Comparison of ENCODE assay signal across 8 mouse cellular contexts in genomic region chr8:122611295-122612133, GRCm38 (mm10). TPM values are rescaled to one million over a fixed set of nuclear protein-coding genes. Genes with fewer than 3 reads are reported as not detected.
DNase-seq lines count a peak whose midpoint lies in the region; ATAC-seq lines count a peak whose summit lies in the region.

Gene Galns, minus strand, starts transcription at chr8:122611463.
Gene Trappc2l, plus strand, starts transcription at chr8:122611640.

- peak within 1 kb of the TSS; percentile 89 for H3K27ac ChIP-seq in hindbrain, embryonic 15.5 days (replicated peaks)

- peak; percentile 96 for DNase-seq in T-cell, adult 2 months (ENCODE audit: low spot score)
- peak; percentile 94 to 95 for DNase-seq in cerebellum, postnatal 36 days
- DNase-seq in frontal cortex, postnatal 36 days (ENCODE audit: low spot score in 2 of 2) = peak; percentile 89 to 94
- DNase-seq in left cerebral cortex, adult 11 months (ENCODE audit: low spot score) = peak; percentile 94
- DNase-seq in lung, postnatal 4 days = peak; percentile 95 to 96
- DNase-seq in retina, postnatal 7 days (ENCODE audit: low read depth, low spot score) = peak; percentile 97
- DNase-seq in urinary bladder, adult 2 months (ENCODE audit: low spot score) = peak; percentile 77

- peak; percentile 99 for ATAC-seq in hindbrain, embryonic 15.5 days (ENCODE audit: low FRiP score, low read depth)

- peak within 1 kb of the TSS; percentile 83 for H3K4me2 ChIP-seq in hindbrain, embryonic 15.5 days

- no peaks in the 10 kb centered on the region for H3K27me3 ChIP-seq in hindbrain, embryonic 15.5 days

- no peaks in the 10 kb centered on the region for H3K9me3 ChIP-seq in hindbrain, embryonic 15.5 days

- peaks cover 21% of the 10 kb centered on the region for H3K4me1 ChIP-seq in hindbrain, embryonic 15.5 days (replicated peaks)

- WGBS in hindbrain, embryonic 15.5 days = under 1% methylated on average over 36 of the region's 57 CpGs

- 0 out of 2 replicates have a peak, but pooled peaks cover 3% of the 10 kb centered on the region for H3K36me3 ChIP-seq in hindbrain, embryonic 15.5 days

- H3K9ac ChIP-seq in hindbrain, embryonic 15.5 days = peak within 1 kb of the TSS; percentile 69

- peak within 1 kb of the TSS; percentile 61 for H3K4me3 ChIP-seq in hindbrain, embryonic 15.5 days

RNA-seq across cellular contexts. Expression of gene Galns, which starts in this region (rescaled TPM):
- polyA plus RNA-seq in hindbrain, embryonic 15.5 days (2015; fragmentation: Nextera tagmentation; extraction: Ambion mirVana) = 6.8 and 8.1 TPM in 2 replicates
- 16.2 and 20.8 TPM in 2 replicates for polyA plus RNA-seq in urinary bladder, adult 2 months (2012; rRNA removed)

RNA-seq across cellular contexts. Expression of gene Trappc2l, which starts in this region (rescaled TPM):
- polyA plus RNA-seq in hindbrain, embryonic 15.5 days (2015; fragmentation: Nextera tagmentation; extraction: Ambion mirVana) = 109 and 112 TPM in 2 replicates
- 108 and 113 TPM in 2 replicates for polyA plus RNA-seq in urinary bladder, adult 2 months (2012; rRNA removed)

Comparison
In these comparisons a context has a peak if more than half of its experiments do, and no peak if none do; other contexts are left out.
1. Peak in every context shown above with its lines: DNase-seq, ATAC-seq, H3K4me3 ChIP-seq and H3K27ac ChIP-seq.